Mouse (Mus musculus) adrenal gland, postnatal 4 days (tissue): ENCODE measurements around the gene Cd52. TPM values are rescaled to one million over a fixed set of nuclear protein-coding genes. Genes with fewer than 3 reads are reported as not detected.

Source experiments
- DNase-seq, 2 experiments: peaks; one replicate each; pipeline ENCODE4 v3.0.0; 2021 to 2022; ENCODE audit warnings: low spot score in 2 of 2, mixed read lengths in 2 of 2
- total RNA-seq, 2 experiments: library from RNA; stranded (reverse); gene quantifications; 2 replicates each; pipeline ENCODE4 v1.2.3; 2021

Gene Cd52
- total RNA-seq, 2 experiments from 2014 or later, result 10.1 to 14.4 TPM

DNA sequence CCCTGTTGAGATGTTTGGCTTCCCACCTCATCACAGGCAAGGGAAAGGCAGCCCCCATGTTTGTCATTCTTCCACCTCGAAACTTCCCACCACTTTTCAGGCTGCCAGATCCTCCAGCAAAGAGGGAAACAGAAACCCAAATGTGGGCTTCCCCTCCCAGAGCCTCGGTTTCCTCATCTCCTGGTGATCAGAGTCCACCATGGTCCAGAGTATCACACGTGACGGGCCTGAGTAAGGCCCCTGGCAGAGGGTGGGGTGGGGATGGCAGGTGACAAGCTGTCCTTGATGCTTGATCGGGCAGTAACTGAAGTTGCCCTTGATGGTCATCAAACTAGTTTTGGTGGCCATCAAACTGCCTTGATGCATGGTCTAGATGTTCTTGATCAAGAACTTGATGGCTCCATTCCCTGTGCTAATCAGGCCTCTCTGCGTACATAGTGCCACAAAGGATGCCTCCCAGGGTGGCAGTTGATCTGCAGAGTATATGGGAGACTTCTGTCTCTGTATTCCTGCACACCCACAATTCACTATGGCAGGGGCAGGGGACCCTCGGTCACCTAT is 798 bp downstream of the Cd52 start:
- no peak for DNase-seq

GRCm38 (mm10) chr4:134092382-134093288 is 2.2 kb downstream of the Cd52 start:
- DNase-seq, result peak; percentile 31 to 54

DNA sequence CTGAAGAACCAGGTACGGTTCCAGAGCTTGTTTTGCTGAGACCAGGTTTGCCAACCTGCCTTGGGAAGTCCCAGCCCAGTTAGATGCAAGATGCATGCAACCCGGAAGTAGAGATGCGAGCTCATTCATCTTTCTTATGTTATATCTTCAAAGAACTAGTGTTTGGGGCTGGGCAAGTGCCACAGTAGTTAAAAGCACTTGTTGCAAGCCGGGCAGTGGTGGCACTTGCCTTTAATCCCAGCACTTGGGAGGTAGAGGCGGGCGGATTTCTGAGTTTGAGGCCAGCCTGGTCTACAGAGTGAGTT is 3.7 kb downstream of the Cd52 start:
- no peak for DNase-seq

DNA sequence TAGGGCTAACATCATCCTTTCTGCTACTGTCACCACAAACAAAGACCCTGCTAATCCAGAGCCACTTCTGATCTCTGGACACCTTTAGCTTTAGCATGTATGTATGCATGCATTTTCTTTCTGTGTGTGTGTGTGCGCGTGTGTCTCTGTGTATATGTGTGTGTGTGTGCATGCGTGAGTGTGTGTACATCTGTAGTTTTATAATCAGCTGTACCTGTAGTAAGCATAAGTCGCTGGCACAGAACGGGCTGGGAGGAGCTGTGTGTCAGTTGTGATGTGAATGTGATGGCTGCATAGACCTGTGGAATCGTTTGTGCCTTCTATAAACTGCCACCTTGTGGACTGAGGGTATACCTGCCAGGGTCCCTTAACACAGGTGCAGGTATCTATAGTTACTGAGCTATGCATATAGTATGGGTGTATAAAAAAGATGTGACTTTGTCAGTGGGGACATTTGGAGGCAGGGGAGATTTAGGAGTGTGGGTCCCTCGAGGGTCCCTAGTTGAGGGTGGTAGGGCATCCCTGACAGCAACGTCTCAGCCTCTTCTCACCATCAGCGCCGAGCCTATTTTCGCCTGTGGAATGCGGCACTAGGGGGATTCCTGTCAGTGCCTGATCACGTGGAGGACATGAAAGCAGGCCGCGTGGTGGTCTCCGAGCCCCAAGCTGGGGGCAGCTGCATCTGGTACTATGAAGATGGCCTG is 4.2 kb downstream of the Cd52 start:
- DNase-seq, result no peak

DNA sequence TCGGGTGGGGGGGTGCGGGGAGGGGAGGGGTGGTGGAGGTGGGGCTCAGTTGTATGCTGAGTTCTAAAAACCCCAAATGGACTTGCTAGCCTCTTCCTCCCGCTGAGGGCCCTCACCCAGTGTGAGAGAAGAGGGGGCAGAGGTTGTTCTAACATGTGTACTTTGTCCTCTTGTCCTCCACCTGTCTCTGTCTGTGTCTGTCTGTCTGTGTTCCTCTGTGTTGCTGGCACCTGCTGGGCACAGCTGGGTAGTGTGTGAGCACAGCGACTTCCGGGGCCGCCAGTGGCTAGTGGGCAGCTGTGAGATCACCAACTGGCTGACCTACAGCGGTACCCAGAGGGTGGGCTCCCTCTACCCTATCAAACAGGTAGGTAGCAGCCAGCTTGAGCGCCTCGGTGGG is 5.9 kb downstream of the Cd52 start:
- DNase-seq, result no peak

DNA sequence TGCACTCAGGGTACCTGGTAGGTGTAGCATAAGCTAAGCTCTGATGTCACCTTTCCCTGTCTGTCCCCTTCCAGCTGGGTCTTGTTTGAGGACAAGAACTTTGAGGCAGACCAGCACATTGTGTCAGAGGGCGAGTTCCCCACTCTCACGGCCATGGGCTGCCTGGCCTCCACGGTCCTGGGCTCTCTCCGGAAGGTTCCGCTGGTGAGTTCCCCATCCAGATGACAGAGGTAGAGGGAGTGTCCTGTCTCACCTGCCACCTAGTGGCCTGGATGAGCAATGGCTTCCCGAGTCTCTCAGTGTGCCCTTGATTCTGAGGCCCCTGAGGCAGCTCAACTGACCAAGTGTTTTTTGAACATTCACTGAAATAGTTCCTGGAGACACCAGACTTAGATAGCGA is 7.5 kb downstream of the Cd52 start:
- no peak for DNase-seq

GRCm38 (mm10) chr4:134084999-134085398 is 9.9 kb downstream of the Cd52 start:
- DNase-seq, result no peak

DNA sequence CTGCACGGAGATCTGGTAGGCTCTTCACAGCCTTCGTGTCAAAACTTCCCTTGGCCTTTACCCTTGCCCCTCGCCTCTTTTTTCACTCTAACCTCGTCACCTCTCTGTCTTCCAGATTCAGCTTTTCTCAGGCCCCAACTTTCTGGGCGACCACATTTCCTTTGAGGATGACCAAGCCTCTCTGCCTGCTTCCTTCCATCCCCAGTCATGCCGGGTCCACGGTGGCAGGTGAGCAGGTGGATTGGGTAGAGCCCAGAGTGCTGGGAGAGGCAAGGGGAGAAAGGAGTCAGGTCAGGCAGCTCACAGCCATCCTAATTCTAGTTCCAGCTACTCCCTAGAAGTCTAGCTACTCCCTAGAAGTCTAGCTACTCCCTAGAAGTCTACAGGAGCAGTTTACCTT is 12.4 kb downstream of the Cd52 start:
- no peak for DNase-seq

GRCm38 (mm10) chr4:134081730-134082386 is 13.0 kb downstream of the Cd52 start:
- DNase-seq, result peak in 1 of 2 experiments; percentile 25

DNA sequence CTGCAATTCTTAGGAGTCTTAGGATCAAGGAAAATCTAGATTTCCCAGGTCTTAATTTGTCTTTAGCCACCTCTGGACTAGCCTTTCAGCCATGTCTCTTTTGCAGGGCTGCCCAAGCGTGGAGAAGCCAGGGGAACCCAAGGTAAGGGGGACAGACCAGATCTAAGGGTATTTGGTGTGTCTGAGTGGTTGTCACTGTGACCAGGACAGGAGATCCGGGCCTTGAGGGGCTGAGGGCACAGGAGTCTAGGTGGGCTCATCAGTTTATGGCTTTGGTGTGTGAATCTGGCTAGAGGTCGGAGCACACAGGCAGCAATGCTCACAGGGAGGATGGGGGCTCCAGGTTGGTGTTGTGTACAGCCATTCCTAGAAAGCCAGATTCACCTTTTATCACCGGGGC is 14.2 kb downstream of the Cd52 start:
- DNase-seq, result no peak

DNA sequence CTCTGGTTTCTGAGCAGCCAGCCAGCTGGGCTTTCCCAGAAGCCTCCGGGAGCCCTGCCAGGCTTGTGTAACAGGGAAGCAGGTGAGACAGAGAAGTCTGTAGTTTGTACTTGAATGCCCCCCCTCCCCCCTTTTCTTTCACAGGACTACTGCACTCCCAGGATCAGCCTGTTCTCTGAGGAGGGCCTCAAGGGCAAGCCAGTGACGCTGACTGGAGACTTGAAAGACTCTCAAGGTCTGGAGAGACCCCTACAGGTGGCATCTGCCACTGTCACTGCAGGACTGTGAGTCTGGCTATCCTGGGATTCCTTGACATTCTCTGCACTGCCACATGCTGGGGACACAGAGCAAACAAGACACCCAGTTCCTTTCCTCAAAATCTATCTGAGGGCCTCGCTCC is 16.2 kb downstream of the Cd52 start:
- DNase-seq, result no peak

DNA sequence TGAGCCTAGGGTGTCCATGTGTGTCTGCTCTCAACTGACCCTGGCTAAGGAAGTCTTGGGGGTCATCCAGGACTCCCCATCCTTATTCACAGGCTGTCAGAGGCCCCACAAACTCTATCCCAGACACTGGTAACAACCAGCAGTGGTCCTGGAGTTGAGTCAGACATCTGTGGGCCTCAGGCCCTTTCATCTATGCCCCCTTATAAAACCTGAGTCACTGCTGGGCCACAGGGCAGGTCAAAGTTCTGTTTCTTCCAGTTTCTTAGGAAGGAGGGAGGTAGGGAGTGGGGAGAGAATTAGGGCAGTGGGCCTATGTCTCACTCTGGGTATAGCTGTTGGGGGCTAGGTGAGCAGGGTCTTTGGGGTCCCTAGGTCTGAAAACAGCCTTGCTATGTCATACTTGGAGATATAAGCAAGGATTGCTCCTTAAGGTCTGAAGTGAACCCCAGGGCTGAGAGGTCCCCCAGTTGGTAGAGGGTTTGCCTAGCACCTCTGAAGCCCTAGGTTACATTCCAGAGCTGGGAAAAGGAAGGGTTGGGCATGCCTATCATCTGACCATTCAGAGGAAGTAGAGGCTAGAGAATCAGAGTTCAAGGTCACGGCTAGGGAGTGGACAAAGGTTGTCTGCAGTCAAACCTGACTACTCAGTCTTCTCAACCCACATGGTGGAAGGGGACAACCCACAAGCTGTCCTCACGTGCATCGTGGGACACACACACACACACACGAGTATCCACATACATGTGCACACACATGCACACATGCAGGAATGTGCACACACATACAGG is 25.9 kb downstream of the Cd52 start:
- DNase-seq, result no peak

DNA sequence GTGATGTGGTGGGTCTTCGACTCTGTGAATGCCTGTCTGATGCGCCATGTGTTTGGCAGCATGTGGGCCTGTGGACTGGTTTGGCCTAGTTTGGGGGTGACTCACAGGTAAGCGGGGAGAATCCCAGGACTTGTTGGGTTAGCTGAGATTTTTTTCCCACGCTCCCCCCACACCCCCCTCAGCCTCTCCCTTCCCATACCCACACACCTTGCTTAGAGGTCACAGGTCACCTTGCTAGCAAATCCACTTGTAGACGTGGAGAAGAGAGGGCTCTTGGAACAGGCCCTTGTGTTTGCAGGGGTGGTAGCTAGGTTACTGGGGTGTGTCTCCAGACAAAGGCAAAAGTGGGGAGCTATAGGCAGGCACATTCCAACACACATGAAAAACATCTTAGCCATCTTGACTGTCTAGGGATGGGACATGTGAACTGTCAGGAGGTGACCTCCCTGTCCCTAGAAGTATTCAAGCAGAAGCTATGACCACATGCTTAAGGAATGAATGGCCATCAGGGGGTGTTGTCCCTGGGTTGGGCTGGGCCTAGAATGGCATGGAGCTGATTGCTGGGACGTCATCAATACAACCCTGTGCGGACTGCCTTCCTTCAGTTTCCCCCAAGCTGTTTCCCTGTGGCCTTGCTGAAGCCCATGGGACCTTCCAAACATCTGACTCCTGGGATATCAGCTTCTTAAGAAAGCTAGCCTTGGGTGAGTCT is 26.9 kb downstream of the Cd52 start:
- no peak for DNase-seq

DNA sequence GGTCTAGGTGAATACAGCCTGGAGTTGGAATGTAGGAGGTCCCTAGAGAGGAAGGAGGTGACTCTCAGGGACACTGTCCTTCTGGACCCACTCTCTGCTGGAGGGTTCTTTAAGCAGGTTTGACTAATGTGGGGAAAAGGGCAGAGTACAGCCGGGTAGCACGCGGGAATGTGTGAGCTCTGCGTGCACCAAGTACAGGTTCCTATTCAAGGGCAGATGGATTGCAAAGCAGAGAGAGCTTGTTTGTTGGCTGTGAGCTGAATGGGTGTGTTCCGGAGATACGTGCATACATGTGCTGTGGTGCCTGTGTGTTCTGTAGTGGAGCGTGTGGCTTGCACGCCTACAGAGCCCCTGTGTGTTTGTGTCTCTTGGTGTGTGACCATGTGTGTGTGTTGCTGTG is 27.5 kb downstream of the Cd52 start:
- no peak for DNase-seq

- DNase-seq, result no peak
Measured at GRCm38 (mm10) chr4:134065431-134066004, 29.4 kb downstream of the Cd52 start.

GRCm38 (mm10) chr4:134062561-134062960 is 32.3 kb downstream of the Cd52 start:
- no peak for DNase-seq

- DNase-seq, result no peak
Measured at GRCm38 (mm10) chr4:134061944-134062446, 32.9 kb downstream of the Cd52 start.

DNA sequence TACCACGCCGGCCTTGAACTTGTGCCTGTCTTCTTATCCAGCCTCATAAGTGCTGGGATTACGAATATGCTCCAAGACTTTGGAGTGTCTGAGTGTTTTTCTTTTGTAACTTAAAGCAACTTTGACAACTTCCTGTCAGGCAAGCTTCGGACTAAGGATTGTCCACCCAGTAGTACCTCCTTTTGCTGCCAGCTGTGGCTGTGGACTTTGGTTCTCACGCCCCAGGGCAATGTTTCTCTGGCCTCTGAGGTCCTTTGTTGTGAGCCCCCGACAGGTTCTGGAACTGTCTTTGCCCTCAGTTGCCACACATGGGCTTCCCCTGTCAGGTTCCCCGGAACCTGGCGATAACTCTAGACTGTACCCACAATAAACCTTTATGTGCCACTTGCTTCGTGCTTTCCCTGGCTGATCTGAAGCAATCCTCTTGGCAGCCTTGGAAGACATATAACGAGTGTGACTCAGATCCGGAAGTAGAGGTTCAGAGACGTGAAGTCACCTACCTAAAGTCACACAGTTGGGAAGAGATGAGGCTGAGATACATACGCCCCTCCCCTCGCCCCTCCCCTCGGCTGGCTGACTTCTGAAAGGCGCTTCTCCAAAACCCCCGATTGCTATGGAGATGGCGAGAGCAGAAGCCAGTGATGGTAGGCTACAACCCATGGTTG is 33.6 kb downstream of the Cd52 start:
- DNase-seq, result no peak

DNA sequence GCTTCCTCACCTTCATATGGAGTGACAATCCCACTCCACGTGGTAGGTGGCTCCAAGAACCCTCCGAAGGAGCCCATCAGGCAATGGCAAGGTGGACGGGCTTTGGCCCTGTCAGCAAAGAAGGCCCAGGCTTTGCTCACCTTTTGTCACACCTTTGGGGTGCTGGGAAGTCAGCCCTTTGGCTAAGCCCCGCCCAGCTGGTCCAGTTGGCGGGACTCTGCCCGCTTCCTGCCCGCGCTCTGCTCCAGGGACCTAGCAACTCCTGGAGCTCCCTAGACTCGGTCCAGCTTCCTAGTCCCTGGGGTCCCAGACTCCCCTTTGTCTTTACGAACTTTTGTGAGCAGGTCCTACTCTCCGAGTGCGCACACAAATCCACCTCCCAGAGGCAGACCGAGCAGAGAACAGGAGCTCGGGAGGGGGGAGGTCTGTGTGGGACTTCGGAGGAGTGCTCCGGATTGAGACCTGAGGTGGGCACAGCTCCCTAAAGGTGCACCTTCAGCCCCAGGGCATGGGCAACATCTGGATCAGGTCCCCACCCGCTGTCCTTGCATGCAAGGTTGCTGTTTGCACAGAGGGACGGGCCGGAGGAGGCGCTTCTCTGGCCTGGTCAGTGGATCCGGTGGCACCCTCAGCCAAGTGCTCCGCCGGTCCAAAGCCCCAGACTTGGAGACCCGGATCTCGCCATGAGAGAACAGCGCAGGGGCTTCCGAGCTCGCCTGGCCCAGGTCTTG is 34.6 kb downstream of the Cd52 start, which contains the start of gene Crybg2:
Gene Crybg2 (plus strand): TSS at position 681 of the 731 bp plus-strand sequence.
- DNase-seq, result no peak
